Mouse (Mus musculus): ENCODE results near the gene Tsg101. TPM values are rescaled to one million over a fixed set of nuclear protein-coding genes. Genes with fewer than 3 reads are reported as not detected.
"Not testable (repeated sequence)": the region's sequence is repeated elsewhere in the genome, so short reads cannot be mapped to it uniquely, and the experiment has no call there.

Gene Tsg101
- polyA plus RNA-seq, 1 experiment = 75.1 TPM

- H3K4me1 ChIP-seq (ENCODE audit: control insufficient read depth, insufficient read depth, low read length) = no peaks in the 10 kb centered on the region
- WGBS = 56% methylated on average over 8 of the region's 8 CpGs
- no peak for DNase-seq
- H3K4me3 ChIP-seq (replicated peaks; ENCODE audit: extremely low read depth, low read depth, low read length) = no peak overlapping the region
- TF ChIP-seq POLR2A (IDR thresholded peaks at IDR 0.05; ENCODE audit: borderline replicate concordance, extremely low read depth, low read depth, low read length) (no peak), CTCF (IDR thresholded peaks at IDR 0.05; ENCODE audit: insufficient read depth, low read length) (no peak)
Measured at GRCm38 (mm10) chr7:46934788-46935187, 15.0 kb upstream of the Tsg101 start.

DNA sequence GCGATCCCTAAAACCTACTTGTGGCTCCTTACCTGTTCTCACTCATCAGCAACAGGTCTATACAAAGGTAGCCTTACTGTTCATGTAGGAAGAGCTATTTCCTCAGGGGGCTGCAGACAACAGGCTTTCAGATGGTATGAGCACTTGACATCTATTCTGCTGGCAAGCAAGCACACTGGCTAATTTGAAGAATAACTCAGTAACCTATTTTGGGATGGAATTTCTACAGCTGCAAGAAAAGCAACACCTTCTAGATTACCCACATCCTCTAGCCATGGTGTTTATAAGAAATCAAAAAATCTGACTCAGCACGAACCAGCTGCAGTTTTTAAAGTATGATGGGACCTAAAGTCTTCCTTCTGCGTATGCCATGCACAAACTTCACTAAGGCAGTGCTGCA is 11.6 kb upstream of the Tsg101 start:
- Histone ChIP-seq H3K4me3 (replicated peaks; ENCODE audit: extremely low read depth, low read depth, low read length) (no peak overlapping the region), H3K4me1 (ENCODE audit: control insufficient read depth, insufficient read depth, low read length) (no peaks in the 10 kb centered on the region)
- TF ChIP-seq CTCF (IDR thresholded peaks at IDR 0.05; ENCODE audit: insufficient read depth, low read length) (no peak), POLR2A (IDR thresholded peaks at IDR 0.05; ENCODE audit: borderline replicate concordance, extremely low read depth, low read depth, low read length) (no peak)
- 92% methylated on average over 3 of the region's 3 CpGs for WGBS
- DNase-seq = no peak

GRCm38 (mm10) chr7:46928291-46928690 is 8.5 kb upstream of the Tsg101 start:
- no peak for DNase-seq
- WGBS = 82% methylated on average over 5 of the region's 5 CpGs
- no peaks in the 10 kb centered on the region for H3K4me1 ChIP-seq (ENCODE audit: control insufficient read depth, insufficient read depth, low read length)
- TF ChIP-seq CTCF (IDR thresholded peaks at IDR 0.05; ENCODE audit: insufficient read depth, low read length) = no peak
- no peak for TF ChIP-seq POLR2A (IDR thresholded peaks at IDR 0.05; ENCODE audit: borderline replicate concordance, extremely low read depth, low read depth, low read length)
- H3K4me3 ChIP-seq (replicated peaks; ENCODE audit: extremely low read depth, low read depth, low read length) = no peak overlapping the region

- TF ChIP-seq POLR2A (IDR thresholded peaks at IDR 0.05; ENCODE audit: borderline replicate concordance, extremely low read depth, low read depth, low read length) = no peak
- no peak for TF ChIP-seq CTCF (IDR thresholded peaks at IDR 0.05; ENCODE audit: insufficient read depth, low read length)
- Histone ChIP-seq H3K4me1 (ENCODE audit: control insufficient read depth, insufficient read depth, low read length) (peaks cover 7% of the 10 kb centered on the region; the same call in 1 of the 2 replicates), H3K4me3 (replicated peaks; ENCODE audit: extremely low read depth, low read depth, low read length) (no peak overlapping the region)
- DNase-seq = no peak
- 43% methylated on average over 4 of the region's 4 CpGs for WGBS
Measured at GRCm38 (mm10) chr7:46922075-46922474, 2.3 kb upstream of the Tsg101 start.

DNA sequence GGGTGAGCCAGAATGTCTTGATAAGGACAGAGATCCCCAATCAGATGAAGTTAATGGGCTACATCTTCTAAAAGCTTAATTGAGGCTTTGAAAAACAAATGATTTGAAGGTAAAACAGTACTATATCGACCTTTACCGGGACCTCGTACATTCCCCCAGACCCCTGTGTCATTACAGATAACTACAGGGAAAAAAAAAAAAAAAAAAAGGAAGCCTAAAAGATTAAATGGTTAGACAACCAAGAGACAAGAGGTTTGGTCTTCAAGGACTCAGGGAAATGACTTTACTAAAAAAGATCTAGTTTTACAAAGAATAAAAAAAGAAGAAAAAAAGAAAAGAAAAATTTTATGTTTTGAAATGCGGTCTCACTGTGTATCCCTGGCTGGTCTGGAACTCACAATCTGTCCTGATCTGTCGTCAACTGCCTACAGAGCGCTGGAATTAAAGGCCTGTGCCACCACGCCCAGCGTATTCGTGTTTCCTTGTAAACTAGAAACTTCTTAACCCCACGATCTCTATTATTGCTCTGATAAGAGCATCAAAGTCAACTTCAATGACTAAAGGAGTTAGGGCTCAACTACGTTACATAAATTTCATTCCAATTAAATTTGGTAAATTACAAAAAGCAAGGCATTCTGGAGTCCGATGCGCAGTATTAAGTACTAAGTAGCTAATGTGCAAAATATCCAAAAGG is 944 bp downstream of the Tsg101 start:
- peaks cover 9% of the 10 kb centered on the region; the same call in 1 of the 2 replicates for H3K4me1 ChIP-seq (ENCODE audit: control insufficient read depth, insufficient read depth, low read length)
- TF ChIP-seq POLR2A (IDR thresholded peaks at IDR 0.05; ENCODE audit: borderline replicate concordance, extremely low read depth, low read depth, low read length) = no peak
- TF ChIP-seq CTCF (IDR thresholded peaks at IDR 0.05; ENCODE audit: insufficient read depth, low read length) = no peak
- 13% methylated on average over 13 of the region's 13 CpGs for WGBS
- DNase-seq = no peak
- peak overlapping the region; percentile 89 for H3K4me3 ChIP-seq (replicated peaks; ENCODE audit: extremely low read depth, low read depth, low read length)

- H3K4me1 ChIP-seq (ENCODE audit: control insufficient read depth, insufficient read depth, low read length) = peaks cover 9% of the 10 kb centered on the region; the same call in 1 of the 2 replicates
- no peak overlapping the region for H3K4me3 ChIP-seq (replicated peaks; ENCODE audit: extremely low read depth, low read depth, low read length)
- TF ChIP-seq CTCF (IDR thresholded peaks at IDR 0.05; ENCODE audit: insufficient read depth, low read length) = no peak
- no peak for TF ChIP-seq POLR2A (IDR thresholded peaks at IDR 0.05; ENCODE audit: borderline replicate concordance, extremely low read depth, low read depth, low read length)
- 82% methylated on average over 3 of the region's 3 CpGs for WGBS
- no peak for DNase-seq
Measured at GRCm38 (mm10) chr7:46916376-46916775, 3.4 kb downstream of the Tsg101 start.

GRCm38 (mm10) chr7:46911250-46911649 is 8.5 kb downstream of the Tsg101 start:
- DNase-seq = no peak
- no peak overlapping the region for H3K4me3 ChIP-seq (replicated peaks; ENCODE audit: extremely low read depth, low read depth, low read length)
- TF ChIP-seq POLR2A (IDR thresholded peaks at IDR 0.05; ENCODE audit: borderline replicate concordance, extremely low read depth, low read depth, low read length) = no peak
- TF ChIP-seq CTCF (IDR thresholded peaks at IDR 0.05; ENCODE audit: insufficient read depth, low read length) = no peak
- 77% methylated on average over 3 of the region's 3 CpGs for WGBS
- H3K4me1 ChIP-seq (ENCODE audit: control insufficient read depth, insufficient read depth, low read length) = peaks cover under 1% of the 10 kb centered on the region; the same call in 1 of the 2 replicates

GRCm38 (mm10) chr7:46899343-46899742 is 20.4 kb downstream of the Tsg101 start:
- no peak for DNase-seq
- no peak for TF ChIP-seq CTCF (IDR thresholded peaks at IDR 0.05; ENCODE audit: insufficient read depth, low read length)
- Histone ChIP-seq H3K4me1 (ENCODE audit: control insufficient read depth, insufficient read depth, low read length) (no peaks in the 10 kb centered on the region), H3K4me3 (replicated peaks; ENCODE audit: extremely low read depth, low read depth, low read length) (no peak overlapping the region)
- 71% methylated on average over 3 of the region's 3 CpGs for WGBS

- WGBS = 74% methylated on average over 3 of the region's 3 CpGs
- Histone ChIP-seq H3K4me3 (replicated peaks; ENCODE audit: extremely low read depth, low read depth, low read length) (no peak overlapping the region), H3K4me1 (ENCODE audit: control insufficient read depth, insufficient read depth, low read length) (no peaks in the 10 kb centered on the region)
- DNase-seq = no peak
- TF ChIP-seq POLR2A (IDR thresholded peaks at IDR 0.05; ENCODE audit: borderline replicate concordance, extremely low read depth, low read depth, low read length) (no peak), CTCF (IDR thresholded peaks at IDR 0.05; ENCODE audit: insufficient read depth, low read length) (no peak)
Measured at GRCm38 (mm10) chr7:46895511-46895910, 24.3 kb downstream of the Tsg101 start.

- no peak overlapping the region for H3K4me3 ChIP-seq (replicated peaks; ENCODE audit: extremely low read depth, low read depth, low read length)
- no peak for DNase-seq
- H3K4me1 ChIP-seq (ENCODE audit: control insufficient read depth, insufficient read depth, low read length) = no peaks in the 10 kb centered on the region
- 83% methylated on average over 3 of the region's 3 CpGs for WGBS
- TF ChIP-seq CTCF (IDR thresholded peaks at IDR 0.05; ENCODE audit: insufficient read depth, low read length) = no peak
- no peak for TF ChIP-seq POLR2A (IDR thresholded peaks at IDR 0.05; ENCODE audit: borderline replicate concordance, extremely low read depth, low read depth, low read length)
Measured at GRCm38 (mm10) chr7:46883304-46883703, 36.5 kb downstream of the Tsg101 start.

DNA sequence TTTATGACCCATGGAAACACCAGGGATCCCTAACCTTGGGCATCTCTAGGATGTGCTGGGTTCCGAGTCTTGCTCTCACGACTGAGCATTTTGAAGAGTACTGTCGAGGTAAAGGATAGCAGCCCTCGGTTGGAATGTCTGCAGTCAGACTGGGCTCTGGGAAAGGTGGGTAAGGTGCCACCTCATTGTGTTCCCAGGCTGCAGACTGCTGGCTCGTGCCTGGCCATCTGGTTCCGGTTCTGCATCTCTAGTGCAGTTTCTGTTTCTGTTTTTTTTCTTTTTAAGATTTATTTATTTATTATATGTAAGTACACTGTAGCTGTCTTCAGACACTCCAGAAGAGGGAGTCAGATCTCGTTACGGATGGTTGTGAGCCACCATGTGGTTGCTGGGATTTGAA is 37.8 kb downstream of the Tsg101 start:
- not testable (repeated sequence) for H3K4me1 ChIP-seq (ENCODE audit: control insufficient read depth, insufficient read depth, low read length); H3K4me3 ChIP-seq (replicated peaks; ENCODE audit: extremely low read depth, low read depth, low read length); DNase-seq
- WGBS = 76% methylated on average over 8 of the region's 8 CpGs
